Mouse (Mus musculus) frontal cortex, adult 2 months (tissue): ENCODE results near the gene Sbp. TPM values are rescaled to one million over a fixed set of nuclear protein-coding genes. Genes with fewer than 3 reads are reported as not detected.

Experiments used
- DNase-seq, 2 experiments: peaks; one replicate each; pipeline ENCODE4 v3.0.0; 2022; ENCODE audit warnings: low spot score in 1 of 2; ENCODE audit errors: extremely low spot score in 1 of 2
- polyA plus RNA-seq: library from polyadenylated mRNA; depleted of rRNA; stranded (reverse); fragments of >200 nt; gene quantifications from 2 replicates; pipeline ENCODE4 v1.2.3, GENCODE M21; 2012; rRNA removed

Sbp gene
- polyA plus RNA-seq, 1 experiment: not detected

DNA sequence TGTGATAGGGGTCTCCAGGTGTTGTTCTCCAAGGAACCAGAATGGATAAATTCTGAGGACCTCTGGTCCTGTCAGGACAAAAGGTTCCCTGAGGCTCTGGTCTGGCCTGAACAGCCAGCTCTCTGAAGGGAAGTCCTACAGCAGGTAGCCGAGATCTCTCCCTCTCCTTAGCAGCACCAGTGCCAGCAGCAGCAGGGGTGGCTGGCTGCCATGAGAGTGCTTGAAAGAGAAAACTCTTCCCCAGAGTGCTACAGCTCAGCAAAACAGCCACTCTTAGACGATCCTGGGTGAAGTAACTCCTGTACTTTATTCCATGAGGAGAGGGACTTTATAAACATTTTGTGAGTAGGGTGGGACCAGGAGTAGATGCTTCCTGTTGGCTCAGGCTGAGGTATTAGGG lies 48.3 kb downstream of the Sbp start:
- peak in 1 of 2 experiments; percentile 38 for DNase-seq

DNA sequence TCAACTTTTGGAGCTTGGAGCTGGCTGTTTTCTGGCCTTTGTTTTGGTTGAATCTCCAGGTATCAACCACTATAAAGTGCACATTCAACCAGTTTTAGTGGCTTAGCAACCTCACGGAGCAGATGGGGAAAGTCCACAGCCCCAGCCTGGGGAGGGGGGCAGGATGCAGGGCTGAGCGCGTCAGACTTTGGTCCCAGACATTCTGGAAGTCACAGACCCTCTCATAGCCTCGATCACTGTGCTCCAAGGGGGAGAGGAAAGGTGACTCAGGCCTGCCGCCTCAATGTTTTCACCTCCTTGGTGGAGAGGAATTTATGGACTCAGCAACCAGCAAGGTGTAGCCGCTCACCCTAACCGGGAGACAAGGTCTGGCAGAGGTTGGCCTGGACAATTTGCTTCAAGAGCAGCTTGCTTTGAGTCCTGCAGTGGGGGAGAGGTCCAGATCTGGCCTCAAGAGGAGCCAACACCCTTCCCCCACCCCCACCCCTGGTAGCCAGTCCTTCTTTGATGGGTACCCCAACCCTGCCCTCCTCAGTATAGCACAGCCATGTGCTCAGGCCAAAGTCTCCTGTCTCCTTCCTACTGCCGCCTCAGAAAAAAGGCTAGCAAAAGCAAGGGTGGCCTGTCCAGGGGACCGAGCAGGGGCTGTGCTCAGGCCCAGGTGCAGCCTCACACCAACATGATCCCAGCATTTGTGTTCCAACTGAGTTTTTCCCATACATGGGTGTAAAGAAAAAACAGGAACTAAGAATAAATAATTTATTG lies 51.5 kb downstream of the Sbp start:
- no peak for DNase-seq

DNA sequence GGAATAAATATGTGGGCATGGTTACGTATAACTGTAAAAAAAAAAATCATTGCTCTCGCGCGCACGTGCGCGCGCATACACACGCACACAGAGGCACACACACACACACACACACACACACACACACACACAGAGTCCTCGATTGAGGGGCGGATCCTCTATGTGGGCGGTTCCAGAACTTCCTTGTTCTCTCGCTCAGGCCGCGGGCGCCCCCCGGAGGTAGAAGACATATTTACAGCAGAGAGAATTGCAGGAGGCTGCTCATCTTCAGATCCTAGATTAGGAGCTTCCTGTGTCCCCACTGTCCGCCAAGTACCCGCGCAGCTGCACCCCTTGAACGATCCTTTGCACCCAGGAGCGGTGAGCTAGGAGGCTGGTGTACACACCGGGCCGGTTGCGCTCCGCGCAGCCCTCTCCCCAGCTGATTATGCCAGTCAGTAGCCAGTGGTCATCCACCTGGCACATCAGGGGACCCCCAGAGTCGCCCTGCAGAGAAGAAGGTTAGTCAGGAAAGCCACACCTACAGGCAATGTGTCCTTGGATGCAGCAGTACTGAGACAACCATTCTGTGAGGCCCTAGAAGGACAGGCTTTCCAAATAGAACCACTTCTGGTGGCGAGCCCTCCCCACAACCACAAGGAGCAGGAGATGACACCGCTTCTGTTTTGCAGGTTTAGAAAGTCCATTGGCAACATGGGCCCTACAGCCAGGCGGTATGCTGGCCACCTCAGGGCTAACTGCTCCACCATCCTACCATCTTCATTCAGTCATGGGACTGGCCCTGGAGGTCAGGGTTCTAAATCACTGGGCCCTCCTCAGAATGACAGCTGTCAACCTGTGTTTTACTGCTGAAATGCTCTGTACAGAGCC lies 52.3 kb downstream of the Sbp start:
- peak; percentile 88 to 99 for DNase-seq

DNA sequence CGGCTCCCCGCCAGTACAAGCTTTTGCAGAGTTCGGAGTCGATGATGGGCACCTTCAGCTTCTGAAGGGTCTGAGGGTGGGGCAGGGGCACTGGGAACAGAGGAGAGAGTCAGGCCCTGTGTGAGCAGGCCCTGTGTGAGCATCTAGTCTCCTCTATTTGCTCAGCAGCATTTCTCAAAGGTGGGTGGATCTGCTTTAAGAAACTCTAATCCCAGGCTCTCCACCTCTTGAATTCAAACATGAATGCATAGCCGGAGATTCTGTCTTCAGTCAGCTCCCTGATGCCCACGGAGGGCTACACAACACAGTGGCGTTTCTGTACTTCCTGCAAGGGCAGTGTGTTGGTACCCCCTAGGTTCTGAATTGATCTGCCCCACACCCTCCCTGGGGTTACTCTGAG lies 53.2 kb downstream of the Sbp start:
- peak in 1 of 2 experiments; percentile 27 for DNase-seq

Other genes with a start within 250 kb of the Sbp start
- 0.13 and 0.24 TPM in 2 replicates for gene 1520401A03Rik, start 218.9 kb upstream of the Sbp start, polyA plus RNA-seq
- gene Pkmyt1, start 215.3 kb upstream of the Sbp start, polyA plus RNA-seq: 8.1 and 8.7 TPM in 2 replicates
- gene Paqr4, start 200.8 kb upstream of the Sbp start, polyA plus RNA-seq: 47.2 and 49.8 TPM in 2 replicates
- 0.38 and 0.52 TPM in 2 replicates for gene Kremen2, start 195.8 kb upstream of the Sbp start, polyA plus RNA-seq
- 208 and 231 TPM in 2 replicates for gene Flywch1, start 170.1 kb upstream of the Sbp start, polyA plus RNA-seq
- 38.8 and 41.8 TPM in 2 replicates for gene Flywch2, start 155.6 kb upstream of the Sbp start, polyA plus RNA-seq
- gene Srrm2, start 151.1 kb upstream of the Sbp start, polyA plus RNA-seq: 732 and 866 TPM in 2 replicates
- 610 and 742 TPM in 2 replicates for gene Elob, start 112.5 kb upstream of the Sbp start, polyA plus RNA-seq
- gene Prss33, start 105.6 kb upstream of the Sbp start, polyA plus RNA-seq: 0.16 and 1.0 TPM in 2 replicates
- gene Prss32, start 97.8 kb upstream of the Sbp start, polyA plus RNA-seq: 0.06 and 0.10 TPM in 2 replicates
- 0.10 and 0.15 TPM in 2 replicates for gene Prss41, start 97.5 kb upstream of the Sbp start, polyA plus RNA-seq
- not detected in 2 replicates for gene Prss21, start 73.6 kb upstream of the Sbp start, polyA plus RNA-seq
- not detected in 2 replicates for gene Dcpp1, start 60.8 kb upstream of the Sbp start, polyA plus RNA-seq
- gene Dcpp2, start 60.8 kb upstream of the Sbp start, polyA plus RNA-seq: not detected in 2 replicates
- gene Dcpp3, start 24.2 kb upstream of the Sbp start, polyA plus RNA-seq: not detected in 2 replicates
- gene Sbpl, start 13.6 kb downstream of the Sbp start, polyA plus RNA-seq: not detected in 2 replicates
- gene Prss30, start 38.9 kb downstream of the Sbp start, polyA plus RNA-seq: 1.0 and 4.4 TPM in 2 replicates
- gene Prss22, start 56.4 kb downstream of the Sbp start, polyA plus RNA-seq: 1.4 and 1.8 TPM in 2 replicates
- not detected in 2 replicates for gene Prss27, start 96.5 kb downstream of the Sbp start, polyA plus RNA-seq
- gene Kctd5, start 131.8 kb downstream of the Sbp start, polyA plus RNA-seq: 29.0 and 29.8 TPM in 2 replicates
- gene Pdpk1, start 209.3 kb downstream of the Sbp start, polyA plus RNA-seq: 40.4 and 40.9 TPM in 2 replicates
- gene Amdhd2, start 222.1 kb downstream of the Sbp start, polyA plus RNA-seq: 38.9 and 39.1 TPM in 2 replicates
- gene Atp6v0c, start 228.0 kb downstream of the Sbp start, polyA plus RNA-seq: 2,732 and 2,987 TPM in 2 replicates